Mouse (Mus musculus): ENCODE measurements around the gene Spocd1.
"Not testable (repeated sequence)": the region's sequence is repeated elsewhere in the genome, so short reads cannot be mapped to it uniquely, and the experiment has no call there.

Gene Spocd1

GRCm38 (mm10) chr4:129928949-129929348 is at the start of gene Spocd1:
TSS of gene Spocd1 (plus strand) at chr4:129929249.
- DNase-seq (ENCODE audit: low read depth): no peak

GRCm38 (mm10) chr4:129880615-129881014 is 48.4 kb upstream of the Spocd1 start:
- DNase-seq (ENCODE audit: low read depth): no peak

GRCm38 (mm10) chr4:129881661-129882060 is 47.4 kb upstream of the Spocd1 start:
- no peak for DNase-seq (ENCODE audit: low read depth)

- peak; percentile 85 for DNase-seq (ENCODE audit: low read depth)
Measured at GRCm38 (mm10) chr4:129882555-129883293, 46.3 kb upstream of the Spocd1 start.

- DNase-seq (ENCODE audit: low read depth): peak; percentile 33
Measured at GRCm38 (mm10) chr4:129884041-129884930, 44.8 kb upstream of the Spocd1 start.

GRCm38 (mm10) chr4:129889661-129890060 is 39.4 kb upstream of the Spocd1 start:
- no peak for DNase-seq (ENCODE audit: low read depth)

- no peak for DNase-seq (ENCODE audit: low read depth)
Measured at GRCm38 (mm10) chr4:129890094-129890493, 39.0 kb upstream of the Spocd1 start.

- no peak for DNase-seq (ENCODE audit: low read depth)
Measured at GRCm38 (mm10) chr4:129894861-129895260, 34.2 kb upstream of the Spocd1 start.

- not testable (repeated sequence) for DNase-seq (ENCODE audit: low read depth)
Measured at GRCm38 (mm10) chr4:129898815-129899214, 30.2 kb upstream of the Spocd1 start.

GRCm38 (mm10) chr4:129902394-129902793 is 26.7 kb upstream of the Spocd1 start:
- no peak for DNase-seq (ENCODE audit: low read depth)

GRCm38 (mm10) chr4:129903577-129903976 is 25.5 kb upstream of the Spocd1 start:
- DNase-seq (ENCODE audit: low read depth): no peak

- DNase-seq (ENCODE audit: low read depth): no peak
Measured at GRCm38 (mm10) chr4:129905032-129905431, 24.0 kb upstream of the Spocd1 start.

GRCm38 (mm10) chr4:129906016-129906415 is 23.0 kb upstream of the Spocd1 start:
- DNase-seq (ENCODE audit: low read depth): no peak

- no peak for DNase-seq (ENCODE audit: low read depth)
Measured at GRCm38 (mm10) chr4:129908836-129909235, 20.2 kb upstream of the Spocd1 start.

GRCm38 (mm10) chr4:129909261-129909731 is 19.8 kb upstream of the Spocd1 start:
- DNase-seq (ENCODE audit: low read depth): peak; percentile 51

- DNase-seq (ENCODE audit: low read depth): no peak
Measured at GRCm38 (mm10) chr4:129912998-129913397, 16.1 kb upstream of the Spocd1 start.

GRCm38 (mm10) chr4:129913761-129914644 is 15.0 kb upstream of the Spocd1 start:
- DNase-seq (ENCODE audit: low read depth): peak; percentile 45

GRCm38 (mm10) chr4:129914686-129915085 is 14.4 kb upstream of the Spocd1 start:
- DNase-seq (ENCODE audit: low read depth): no peak

- DNase-seq (ENCODE audit: low read depth): no peak
Measured at GRCm38 (mm10) chr4:129915349-129915988, 13.6 kb upstream of the Spocd1 start.

- no peak for DNase-seq (ENCODE audit: low read depth)
Measured at GRCm38 (mm10) chr4:129916159-129916558, 12.9 kb upstream of the Spocd1 start.

GRCm38 (mm10) chr4:129917016-129917603 is 11.9 kb upstream of the Spocd1 start:
- no peak for DNase-seq (ENCODE audit: low read depth)

Measured in induced T-regulatory cell, adult 2 months (primary cell).